Mouse (Mus musculus): Measurements from ENCODE around the gene B230217C12Rik. TPM values are rescaled to one million over a fixed set of nuclear protein-coding genes. Genes with fewer than 3 reads are reported as not detected.

Gene B230217C12Rik
- polyA plus RNA-seq, 1 experiment from 2014 or later: 16.0 TPM

GRCm38 (mm10) chr11:97820840-97821239 is 19.7 kb upstream of the B230217C12Rik start:
- DNase-seq (ENCODE audit: low spot score): no peak
- WGBS: 77% methylated on average over 4 of the region's 4 CpGs
- H3K36me3 ChIP-seq (replicated peaks): peaks cover 80% of the 10 kb centered on the region
- H3K27ac ChIP-seq (replicated peaks): no peak overlapping the region
- H3K9me3 ChIP-seq: no peaks in the 10 kb centered on the region
- H3K4me1 ChIP-seq: peaks cover 63% of the 10 kb centered on the region
- H3K27me3 ChIP-seq (replicated peaks; ENCODE audit: low read depth, poor library complexity, severe bottlenecking): no peaks in the 10 kb centered on the region
- H3K4me3 ChIP-seq: no peak overlapping the region

GRCm38 (mm10) chr11:97821401-97822064 is 19.0 kb upstream of the B230217C12Rik start:
- Histone ChIP-seq H3K4me1 (peaks cover 60% of the 10 kb centered on the region), H3K36me3 (replicated peaks) (peaks cover 80% of the 10 kb centered on the region), H3K27me3 (replicated peaks; ENCODE audit: low read depth, poor library complexity, severe bottlenecking) (no peaks in the 10 kb centered on the region), H3K9me3 (no peaks in the 10 kb centered on the region), H3K4me3 (no peak overlapping the region), H3K27ac (replicated peaks) (no peak overlapping the region)
- 93% methylated on average over 8 of the region's 8 CpGs for WGBS
- DNase-seq (ENCODE audit: low spot score): peak; percentile 8

DNA sequence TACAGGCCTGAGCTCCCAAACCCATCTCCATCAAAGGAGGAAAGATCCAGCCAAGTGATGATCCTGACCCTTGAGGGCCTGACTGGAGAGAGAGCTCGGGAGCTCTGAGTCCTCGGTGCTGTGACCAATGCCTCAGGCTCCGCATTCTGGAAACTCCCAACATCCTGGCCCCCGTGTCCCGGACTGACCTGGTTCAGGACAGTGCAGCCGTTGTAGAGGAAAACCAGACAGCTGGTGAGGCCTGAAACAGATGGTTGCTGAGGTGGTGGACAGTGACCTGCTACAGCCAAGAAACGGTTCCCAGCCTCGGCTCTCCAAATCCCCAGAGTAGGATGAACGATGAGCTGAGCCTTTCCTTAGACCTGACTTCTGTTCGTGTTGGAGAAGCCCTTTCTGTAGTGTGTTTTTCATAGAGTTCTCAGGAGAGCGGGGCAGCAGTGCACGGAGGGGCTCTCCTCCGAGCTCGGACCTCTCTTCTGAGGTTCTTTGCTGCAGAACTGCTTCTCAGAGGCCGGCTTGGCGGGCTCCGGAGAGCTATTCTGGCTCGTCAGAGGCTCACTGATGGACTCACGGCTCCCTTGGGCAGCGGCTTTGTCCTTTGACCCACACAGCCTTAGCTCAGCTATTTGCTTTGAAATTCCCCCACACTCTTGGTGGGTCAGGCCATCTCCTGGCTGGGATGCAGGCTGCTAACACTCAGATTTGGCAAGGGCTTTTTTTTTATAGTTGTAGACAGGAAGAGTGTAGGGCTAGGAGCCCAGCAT is 17.6 kb upstream of the B230217C12Rik start:
- WGBS: 54% methylated on average over 20 of the region's 20 CpGs
- H3K4me1 ChIP-seq: peaks cover 46% of the 10 kb centered on the region
- H3K27ac ChIP-seq (replicated peaks): peak overlapping the region; percentile 40
- DNase-seq (ENCODE audit: low spot score): no peak
- H3K4me3 ChIP-seq: no peak overlapping the region
- H3K36me3 ChIP-seq (replicated peaks): peaks cover 87% of the 10 kb centered on the region
- H3K9me3 ChIP-seq: no peaks in the 10 kb centered on the region
- H3K27me3 ChIP-seq (replicated peaks; ENCODE audit: low read depth, poor library complexity, severe bottlenecking): no peaks in the 10 kb centered on the region

DNA sequence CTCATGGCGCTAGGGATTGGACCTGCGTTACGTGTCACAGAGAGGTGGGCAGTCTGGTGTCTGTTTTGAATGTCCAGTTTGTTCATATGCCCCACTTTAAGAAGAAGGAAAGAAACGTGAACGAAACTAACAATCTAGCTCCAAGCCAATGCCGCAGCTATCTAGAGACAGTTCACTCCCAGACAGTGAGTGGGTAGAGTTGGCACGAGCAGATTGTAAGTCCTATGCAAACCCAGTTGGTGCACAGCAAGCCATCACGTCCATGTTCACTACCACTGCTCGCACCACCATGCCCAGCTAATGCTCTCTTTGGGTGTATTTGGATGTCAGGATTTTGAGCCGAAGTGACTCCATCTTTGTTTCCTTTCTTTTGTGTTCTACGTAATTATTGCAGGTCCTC is 16.4 kb upstream of the B230217C12Rik start:
- no peaks in the 10 kb centered on the region for H3K9me3 ChIP-seq
- H3K36me3 ChIP-seq (replicated peaks): peaks cover 87% of the 10 kb centered on the region
- WGBS: 95% methylated on average over 11 of the region's 11 CpGs

DNA sequence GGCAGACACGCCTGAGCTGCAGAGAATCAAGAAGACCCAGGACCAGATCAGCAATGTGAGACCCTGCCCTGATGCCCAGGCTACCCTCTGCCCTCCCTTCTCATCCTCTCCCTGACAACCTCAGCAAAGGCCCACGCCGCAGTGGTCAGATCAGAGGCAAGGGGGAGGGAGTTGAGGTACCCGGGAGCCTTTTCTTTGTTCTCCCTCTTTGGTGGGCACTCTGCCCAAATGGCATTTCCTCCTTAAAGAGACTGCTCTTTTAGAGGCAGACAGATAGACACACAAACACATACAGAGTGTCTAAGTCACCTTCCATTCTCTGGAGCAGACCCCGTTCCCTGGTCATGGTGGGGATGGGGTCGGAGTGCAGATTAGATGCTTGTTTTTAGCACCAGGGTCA is 15.7 kb upstream of the B230217C12Rik start:
- no peak overlapping the region; the same call in 1 of the 2 replicates for H3K27ac ChIP-seq (replicated peaks)
- WGBS: 84% methylated on average over 6 of the region's 6 CpGs
- no peaks in the 10 kb centered on the region for H3K27me3 ChIP-seq (replicated peaks; ENCODE audit: low read depth, poor library complexity, severe bottlenecking)
- H3K9me3 ChIP-seq: no peaks in the 10 kb centered on the region
- peaks cover 90% of the 10 kb centered on the region for H3K36me3 ChIP-seq (replicated peaks)
- H3K4me1 ChIP-seq: peaks cover 27% of the 10 kb centered on the region
- H3K4me3 ChIP-seq: no peak overlapping the region
- DNase-seq (ENCODE audit: low spot score): no peak

More for the DNA sequence above, 16.4 kb upstream of the B230217C12Rik start:
- Histone ChIP-seq H3K4me3 (no peak overlapping the region), H3K4me1 (peaks cover 34% of the 10 kb centered on the region), H3K27me3 (replicated peaks; ENCODE audit: low read depth, poor library complexity, severe bottlenecking) (no peaks in the 10 kb centered on the region), H3K27ac (replicated peaks) (no peak overlapping the region)
- no peak for DNase-seq (ENCODE audit: low spot score)

DNA sequence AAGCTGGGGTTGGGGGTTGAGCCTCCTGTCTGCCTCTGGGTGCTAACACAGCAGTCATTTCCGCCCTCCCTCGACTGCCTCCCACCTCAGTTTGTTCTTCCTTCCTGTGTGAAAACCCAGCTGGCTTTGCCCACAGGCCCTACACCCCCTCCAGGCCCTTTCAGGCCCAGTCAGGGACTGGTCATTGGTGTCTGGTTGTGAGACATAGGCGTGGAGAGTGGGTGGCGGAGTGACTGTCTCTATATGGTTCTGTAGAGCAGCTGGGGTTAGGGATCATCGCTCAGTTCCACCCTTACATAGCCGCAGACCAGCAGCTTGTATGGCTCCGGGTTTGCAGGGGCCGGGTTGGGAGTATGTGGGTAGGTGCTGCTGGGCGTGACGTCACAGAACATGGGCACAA is 15.3 kb upstream of the B230217C12Rik start:
- no peaks in the 10 kb centered on the region for H3K27me3 ChIP-seq (replicated peaks; ENCODE audit: low read depth, poor library complexity, severe bottlenecking)
- peaks cover 25% of the 10 kb centered on the region for H3K4me1 ChIP-seq
- WGBS: 89% methylated on average over 10 of the region's 10 CpGs
- H3K9me3 ChIP-seq: no peaks in the 10 kb centered on the region
- peaks cover 92% of the 10 kb centered on the region for H3K36me3 ChIP-seq (replicated peaks)
- H3K27ac ChIP-seq (replicated peaks): no peak overlapping the region; the same call in 1 of the 2 replicates
- H3K4me3 ChIP-seq: no peak overlapping the region
- DNase-seq (ENCODE audit: low spot score): no peak

DNA sequence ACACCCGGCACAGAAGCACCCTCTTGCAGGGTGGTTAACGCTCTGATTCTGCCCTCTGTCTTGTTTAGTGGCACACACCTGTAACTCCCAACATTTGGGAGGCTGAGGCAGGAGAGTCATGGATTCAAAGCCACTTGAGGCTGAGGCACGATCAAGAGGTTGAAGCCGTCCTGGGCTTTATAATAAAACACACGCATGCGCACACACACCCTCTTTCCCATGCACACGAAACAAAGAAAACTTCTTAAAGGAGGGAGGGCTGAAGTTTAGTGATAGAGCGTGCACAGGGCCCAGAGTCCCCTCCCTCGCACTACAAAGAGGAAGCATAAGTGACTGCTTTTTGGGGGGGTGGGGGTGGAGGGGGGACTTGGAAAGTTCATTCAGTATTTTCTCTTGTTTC is 14.6 kb upstream of the B230217C12Rik start:
- no peak overlapping the region for H3K4me3 ChIP-seq
- H3K4me1 ChIP-seq: peaks cover 22% of the 10 kb centered on the region
- H3K9me3 ChIP-seq: no peaks in the 10 kb centered on the region
- H3K27ac ChIP-seq (replicated peaks): 0 out of 2 replicates have a peak overlapping the region, but pooled peaks have one; percentile 24
- 90% methylated on average over 9 of the region's 9 CpGs for WGBS
- H3K36me3 ChIP-seq (replicated peaks): peaks cover 92% of the 10 kb centered on the region
- no peak for DNase-seq (ENCODE audit: low spot score)
- H3K27me3 ChIP-seq (replicated peaks; ENCODE audit: low read depth, poor library complexity, severe bottlenecking): no peaks in the 10 kb centered on the region

DNA sequence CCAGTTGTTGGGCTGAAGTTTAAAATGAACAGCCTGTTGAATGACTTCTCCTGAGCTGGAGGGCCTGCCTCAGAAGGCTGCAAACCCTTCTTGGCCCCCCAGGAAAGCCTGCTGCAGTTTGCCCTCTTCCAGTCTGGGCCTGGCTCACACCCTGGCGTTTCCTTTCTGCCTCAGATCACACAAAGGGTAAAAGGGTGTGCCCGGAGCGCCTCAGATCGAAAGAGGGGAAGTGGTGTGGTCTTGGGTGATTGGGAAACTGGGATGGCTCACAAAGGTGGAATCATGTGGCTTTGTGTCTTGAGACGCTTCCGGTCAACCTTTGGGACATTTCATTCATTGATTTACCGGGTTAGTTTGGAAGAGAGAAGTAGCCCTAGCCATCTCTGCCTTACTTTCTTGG is 14.2 kb upstream of the B230217C12Rik start:
- WGBS: 83% methylated on average over 7 of the region's 7 CpGs
- Histone ChIP-seq H3K4me1 (peaks cover 22% of the 10 kb centered on the region), H3K27me3 (replicated peaks; ENCODE audit: low read depth, poor library complexity, severe bottlenecking) (no peaks in the 10 kb centered on the region), H3K36me3 (replicated peaks) (peaks cover 90% of the 10 kb centered on the region), H3K27ac (replicated peaks) (0 out of 2 replicates have a peak overlapping the region, but pooled peaks have one; percentile 24), H3K9me3 (no peaks in the 10 kb centered on the region), H3K4me3 (no peak overlapping the region)
- DNase-seq (ENCODE audit: low spot score): no peak

DNA sequence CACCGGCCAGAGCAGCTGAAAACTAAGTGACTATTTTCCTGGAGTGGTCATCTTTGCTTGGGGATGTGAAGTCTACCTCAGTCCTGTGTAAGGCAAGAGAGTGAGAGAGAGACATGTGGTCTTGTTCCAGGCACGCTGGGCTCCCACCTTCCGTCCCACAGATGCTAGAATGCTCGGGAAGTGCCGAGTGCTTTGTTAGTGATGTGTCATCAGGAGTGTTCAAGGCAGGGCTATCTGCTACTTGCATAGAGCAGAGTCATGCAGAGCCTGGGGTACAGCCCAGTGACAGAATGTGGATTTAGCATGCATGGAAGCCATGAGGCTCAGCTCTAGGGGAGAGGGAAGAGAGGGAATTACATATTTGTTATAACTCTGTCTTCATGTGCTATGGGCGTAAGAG is 12.9 kb upstream of the B230217C12Rik start:
- 91% methylated on average over 6 of the region's 6 CpGs for WGBS
- H3K36me3 ChIP-seq (replicated peaks): peaks cover 95% of the 10 kb centered on the region
- DNase-seq (ENCODE audit: low spot score): no peak

DNA sequence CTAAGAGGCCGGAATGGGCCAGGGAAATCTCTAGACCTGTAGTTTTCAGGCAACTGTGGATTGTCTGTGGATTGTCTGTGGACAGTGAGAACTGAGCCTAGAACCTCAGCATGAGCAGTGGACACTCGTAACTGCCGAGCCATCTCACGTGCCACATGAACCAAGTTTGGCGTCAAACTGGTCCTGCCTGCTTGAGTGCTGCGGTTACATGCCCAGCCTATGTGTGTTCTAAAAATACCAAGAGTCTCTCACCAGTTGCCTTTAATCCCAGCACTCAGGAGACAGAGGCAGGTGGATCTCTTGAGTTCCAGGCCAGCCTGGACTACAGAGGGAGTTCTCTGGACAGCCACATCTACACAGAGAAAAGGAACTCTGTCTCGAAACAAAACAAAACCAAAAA is 11.2 kb upstream of the B230217C12Rik start:
- no peak for DNase-seq (ENCODE audit: low spot score)
- Histone ChIP-seq H3K4me3 (no peak overlapping the region), H3K4me1 (peaks cover 12% of the 10 kb centered on the region), H3K27ac (replicated peaks) (no peak overlapping the region), H3K9me3 (no peaks in the 10 kb centered on the region), H3K27me3 (replicated peaks; ENCODE audit: low read depth, poor library complexity, severe bottlenecking) (no peaks in the 10 kb centered on the region), H3K36me3 (replicated peaks) (peaks cover 94% of the 10 kb centered on the region)
- WGBS: 97% methylated on average over 7 of the region's 7 CpGs

More for the DNA sequence above, 12.9 kb upstream of the B230217C12Rik start:
- peaks cover 20% of the 10 kb centered on the region for H3K4me1 ChIP-seq
- H3K27ac ChIP-seq (replicated peaks): peak overlapping the region; percentile 10; the same call in 1 of the 2 replicates
- no peaks in the 10 kb centered on the region for H3K9me3 ChIP-seq
- H3K27me3 ChIP-seq (replicated peaks; ENCODE audit: low read depth, poor library complexity, severe bottlenecking): no peaks in the 10 kb centered on the region
- H3K4me3 ChIP-seq: no peak overlapping the region

DNA sequence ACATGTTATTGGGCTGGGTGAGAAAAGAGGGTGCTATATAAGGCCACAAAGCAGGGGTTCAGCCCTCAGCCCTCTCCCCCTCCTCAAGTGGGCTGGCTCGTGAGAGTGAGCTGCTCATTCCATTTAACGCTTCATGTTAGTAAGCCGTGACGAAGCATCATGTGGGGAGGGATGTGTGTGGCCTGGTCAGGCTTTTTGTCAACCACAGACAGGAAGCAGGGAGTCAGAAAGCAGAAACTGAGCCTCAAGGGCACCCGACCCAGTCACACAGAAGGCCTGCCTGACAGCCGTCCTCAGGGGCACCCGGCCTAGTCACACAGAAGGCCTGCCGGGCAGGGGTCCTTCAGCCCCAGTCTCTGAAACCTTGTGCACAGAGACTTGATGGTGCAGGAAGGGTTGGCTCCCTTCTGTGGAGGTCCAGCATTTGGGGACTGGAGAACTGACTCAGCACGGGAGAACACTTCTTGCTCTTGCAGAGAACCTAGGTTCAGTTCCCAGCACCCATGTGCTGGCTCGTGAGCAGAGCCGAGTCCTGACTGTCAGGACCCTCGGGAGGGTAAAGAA is 10.6 kb upstream of the B230217C12Rik start:
- no peaks in the 10 kb centered on the region for H3K27me3 ChIP-seq (replicated peaks; ENCODE audit: low read depth, poor library complexity, severe bottlenecking)
- no peaks in the 10 kb centered on the region for H3K9me3 ChIP-seq
- H3K27ac ChIP-seq (replicated peaks): no peak overlapping the region
- no peak overlapping the region for H3K4me3 ChIP-seq
- H3K36me3 ChIP-seq (replicated peaks): peaks cover 94% of the 10 kb centered on the region
- peaks cover 10% of the 10 kb centered on the region; the same call in 1 of the 2 replicates for H3K4me1 ChIP-seq
- 83% methylated on average over 12 of the region's 12 CpGs for WGBS
- no peak for DNase-seq (ENCODE audit: low spot score)

DNA sequence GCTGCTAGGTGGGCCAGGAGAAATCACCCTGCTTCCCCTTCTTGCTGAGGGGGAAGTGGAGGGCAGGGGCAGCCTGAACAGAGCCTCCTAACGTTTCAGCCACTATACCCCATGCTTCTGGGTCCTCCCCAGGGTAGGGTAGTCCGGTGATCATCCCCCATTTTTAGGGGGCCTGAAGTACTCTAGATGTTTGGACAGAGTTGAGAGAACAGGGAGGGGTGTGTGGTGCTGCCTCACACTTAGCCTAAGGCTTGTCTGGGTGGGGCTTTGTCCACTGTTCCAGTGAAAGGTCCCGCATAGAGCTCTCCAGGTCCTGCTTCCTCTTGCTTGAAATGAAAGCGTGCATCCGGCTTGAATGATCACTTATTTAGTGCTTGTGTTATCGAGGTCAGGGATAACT is 10.1 kb upstream of the B230217C12Rik start:
- no peak for DNase-seq (ENCODE audit: low spot score)
- H3K9me3 ChIP-seq: no peaks in the 10 kb centered on the region
- no peak overlapping the region for H3K4me3 ChIP-seq
- H3K4me1 ChIP-seq: peaks cover 10% of the 10 kb centered on the region; the same call in 1 of the 2 replicates
- no peaks in the 10 kb centered on the region for H3K27me3 ChIP-seq (replicated peaks; ENCODE audit: low read depth, poor library complexity, severe bottlenecking)
- H3K36me3 ChIP-seq (replicated peaks): peaks cover 94% of the 10 kb centered on the region
- no peak overlapping the region for H3K27ac ChIP-seq (replicated peaks)
- WGBS: 86% methylated on average over 6 of the region's 6 CpGs

Measured in embryonic facial prominence, embryonic 10.5 days (tissue).